Mouse (Mus musculus) forebrain, embryonic 14.5 days (tissue): ENCODE results near the gene Tmem203. TPM values are rescaled to one million over a fixed set of nuclear protein-coding genes. Genes with fewer than 3 reads are reported as not detected.

Experiments used
- ATAC-seq: fragments of 200-750 bp; cut with Nextera tagmentation; 2 replicates; pipeline ENCODE4 v1.8.0; 2017; ENCODE audit warnings: mild to moderate bottlenecking, moderate library complexity
- DNase-seq: peaks from one replicate; pipeline ENCODE4 v3.0.0-alpha.2; 2015; ENCODE audit warnings: low spot score
- H3K27ac ChIP-seq: fragments of 300-500 bp; sonication (generic); 2 replicates; pipeline ENCODE4 v1.5.1; 2014; ENCODE audit warnings: low read depth, mild to moderate bottlenecking, control low read depth, low read length, moderate library complexity
- H3K27me3 ChIP-seq: fragments of 300-500 bp; sonication (generic); replicated peaks from 2 replicates; pipeline ENCODE4 v1.6.1; 2014; ENCODE audit warnings: low read length, control low read depth, mixed read lengths; ENCODE audit not compliant: control insufficient read depth, insufficient read depth
- H3K36me3 ChIP-seq: fragments of 300-500 bp; sonication (generic); 2 replicates; pipeline ENCODE4 v1.6.1; 2014; ENCODE audit warnings: low read length, control low read depth; ENCODE audit not compliant: control insufficient read depth, insufficient read depth
- H3K4me1 ChIP-seq: fragments of 300-500 bp; sonication (generic); 2 replicates; pipeline ENCODE4 v1.6.1; 2014; ENCODE audit warnings: antibody characterized with exemption, low read length, control low read depth; ENCODE audit not compliant: control insufficient read depth, insufficient read depth
- H3K4me2 ChIP-seq: fragments of 300-500 bp; sonication (generic); 2 replicates; pipeline ENCODE4 v1.6.1; 2014; ENCODE audit warnings: mild to moderate bottlenecking, control low read depth, low read length
- H3K4me3 ChIP-seq: fragments of 300-500 bp; sonication (generic); 2 replicates; pipeline ENCODE4 v1.5.1; 2014; ENCODE audit warnings: low read depth, low read length, control low read depth
- H3K9ac ChIP-seq: fragments of 300-500 bp; sonication (generic); 2 replicates; pipeline ENCODE4 v1.6.1; 2014; ENCODE audit warnings: mild to moderate bottlenecking, low read length, control low read depth, moderate library complexity
- H3K9me3 ChIP-seq: fragments of 300-500 bp; sonication (generic); replicated peaks from 2 replicates; pipeline ENCODE4 v1.6.1; 2016; ENCODE audit warnings: low read length, control low read depth, mixed read lengths; ENCODE audit not compliant: control insufficient read depth
- WGBS: fragments of 180-500 bp; shearing (Covaris S2); extraction: QIAGEN DNeasy Blood & Tissue Kit; methylation state at CpG from one replicate; pipeline ENCODE4 v1.1.7; 2014; 5-methylcytosine and 5-hydroxymethylcytosine counted together
- polyA plus RNA-seq: library from polyadenylated mRNA; unstranded; fragments of >200 nt; fragmentation: Nextera tagmentation; extraction: Ambion mirVana; gene quantifications from 2 replicates; pipeline ENCODE4 v1.2.1, GENCODE M21; 2014

Tmem203 gene
- polyA plus RNA-seq, 1 experiment from 2014 or later, result 17.4 TPM

- Histone ChIP-seq H3K36me3 (no peaks in the 10 kb centered on the region), H3K9ac (no peak overlapping the region), H3K9me3 (no peaks in the 10 kb centered on the region), H3K27ac (no peak overlapping the region), H3K4me3 (no peak overlapping the region), H3K4me2 (no peak overlapping the region), H3K4me1 (peaks cover 2% of the 10 kb centered on the region; the same call in 1 of the 2 replicates), H3K27me3 (peaks cover 14% of the 10 kb centered on the region)
- DNase-seq (no peak), ATAC-seq (no peak)
- WGBS, result 72% methylated on average over 3 of the region's 3 CpGs
Measured at GRCm38 (mm10) chr2:25303452-25303851, 48.2 kb downstream of the Tmem203 start.

- 0 out of 2 replicates have a peak, but pooled peaks have one; percentile 11 for ATAC-seq
- 77% methylated on average over 7 of the region's 7 CpGs for WGBS
Measured at GRCm38 (mm10) chr2:25303931-25304656, 48.9 kb downstream of the Tmem203 start.

DNA sequence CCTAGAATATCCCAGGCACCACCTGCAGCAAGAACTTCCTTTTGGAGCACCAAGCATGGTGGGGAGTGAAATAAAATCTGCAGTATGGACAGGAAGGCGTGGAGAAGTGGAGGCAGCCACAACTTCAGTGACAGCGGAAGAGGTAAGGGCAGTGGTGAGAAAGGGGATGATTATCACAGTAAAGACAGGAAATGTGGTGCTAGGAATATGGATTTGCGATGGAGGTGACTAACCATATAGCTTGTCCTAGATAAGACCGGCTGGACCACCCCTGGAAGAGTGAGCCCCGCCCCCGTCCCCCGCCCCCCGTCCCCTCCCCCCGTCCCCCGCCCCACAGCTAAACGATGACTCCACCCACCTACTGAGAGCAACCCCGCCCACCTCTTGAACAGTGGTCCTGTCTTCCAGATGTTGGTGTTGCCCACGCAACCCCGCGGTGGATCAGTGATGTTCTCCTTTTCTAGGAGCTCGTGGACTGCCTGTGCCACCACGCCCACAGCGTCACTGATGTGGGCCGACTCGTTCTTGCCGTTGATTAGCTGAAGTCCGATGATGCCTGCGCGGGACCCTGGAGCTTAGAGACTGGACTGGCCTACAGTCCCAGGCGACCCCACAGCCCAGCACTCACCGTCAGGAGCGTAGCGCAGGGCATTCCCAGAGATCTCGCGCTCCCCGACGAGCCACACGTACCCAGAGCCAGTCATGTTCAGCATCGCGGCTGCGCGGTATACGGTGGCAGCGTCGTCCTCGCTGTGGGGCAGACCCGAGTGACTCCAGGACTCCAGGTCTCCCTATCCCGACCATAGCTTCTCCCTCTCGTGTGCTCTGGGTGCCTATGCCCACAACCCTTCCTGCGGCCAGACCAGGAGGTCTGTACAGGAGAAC lies 49.7 kb downstream of the Tmem203 start:
- Histone ChIP-seq H3K9me3 (no peaks in the 10 kb centered on the region), H3K9ac (peak overlapping the region; percentile 72), H3K36me3 (no peaks in the 10 kb centered on the region), H3K4me3 (peak overlapping the region; percentile 46), H3K27ac (no peak overlapping the region), H3K4me2 (peak overlapping the region; percentile 81), H3K27me3 (peaks cover 24% of the 10 kb centered on the region), H3K4me1 (peaks cover 2% of the 10 kb centered on the region; the same call in 1 of the 2 replicates)
- 1% methylated on average over 44 of the region's 45 CpGs for WGBS
- ATAC-seq, result peak; percentile 85
- peak; percentile 77 for DNase-seq

More at GRCm38 (mm10) chr2:25303931-25304656, 48.9 kb downstream of the Tmem203 start:
- Histone ChIP-seq H3K27ac (no peak overlapping the region), H3K4me3 (peak overlapping the region; percentile 46), H3K4me1 (peaks cover 2% of the 10 kb centered on the region; the same call in 1 of the 2 replicates), H3K36me3 (no peaks in the 10 kb centered on the region), H3K9me3 (no peaks in the 10 kb centered on the region), H3K27me3 (peaks cover 19% of the 10 kb centered on the region), H3K4me2 (peak overlapping the region; percentile 81), H3K9ac (no peak overlapping the region; the same call in 1 of the 2 replicates)
- no peak for DNase-seq

Other genes with a start within 250 kb of the Tmem203 start
- 96.1 and 123 TPM in 2 replicates for gene Nsmf, start 201.1 kb upstream of the Tmem203 start, polyA plus RNA-seq
- gene Entpd8, start 175.1 kb upstream of the Tmem203 start, polyA plus RNA-seq, result not detected in 2 replicates
- not detected in 2 replicates for gene Noxa1, start 160.3 kb upstream of the Tmem203 start, polyA plus RNA-seq
- 18.6 and 22.1 TPM in 2 replicates for gene Nrarp, start 74.7 kb upstream of the Tmem203 start, polyA plus RNA-seq
- gene Tor4a, start 58.6 kb upstream of the Tmem203 start, polyA plus RNA-seq, result 0.97 and 1.9 TPM in 2 replicates
- 68.8 and 73.5 TPM in 2 replicates for gene Nelfb, start 44.0 kb upstream of the Tmem203 start, polyA plus RNA-seq
- gene Stpg3, start 40.8 kb upstream of the Tmem203 start, polyA plus RNA-seq, result not detected in 2 replicates
- gene Fam166a, start 36.7 kb upstream of the Tmem203 start, polyA plus RNA-seq, result 1.1 TPM in 1 of 2 replicates, not detected in the other
- 392 and 409 TPM in 2 replicates for gene Tubb4b, start 30.7 kb upstream of the Tmem203 start, polyA plus RNA-seq
- gene Slc34a3, start 21.1 kb upstream of the Tmem203 start, polyA plus RNA-seq, result 0.10 TPM in 1 of 2 replicates, not detected in the other
- not detected in 2 replicates for gene Rnf224, start 18.7 kb upstream of the Tmem203 start, polyA plus RNA-seq
- 67.4 and 98.5 TPM in 2 replicates for gene Rnf208, start 13.2 kb upstream of the Tmem203 start, polyA plus RNA-seq
- gene Cysrt1, start 13.0 kb upstream of the Tmem203 start, polyA plus RNA-seq, result not detected in 2 replicates
- 4.7 and 6.0 TPM in 2 replicates for gene AL732309.1, start 8.6 kb upstream of the Tmem203 start, polyA plus RNA-seq
- 6.6 and 9.9 TPM in 2 replicates for gene Tprn, start 7.2 kb downstream of the Tmem203 start, polyA plus RNA-seq
- 258 and 281 TPM in 2 replicates for gene Ssna1, start 17.0 kb downstream of the Tmem203 start, polyA plus RNA-seq
- gene Anapc2, start 17.0 kb downstream of the Tmem203 start, polyA plus RNA-seq, result 105 and 123 TPM in 2 replicates
- not detected in 2 replicates for gene Tmem210, start 32.7 kb downstream of the Tmem203 start, polyA plus RNA-seq
- gene Lrrc26, start 34.5 kb downstream of the Tmem203 start, polyA plus RNA-seq, result 0.25 TPM in 1 of 2 replicates, not detected in the other
- 17.0 and 21.1 TPM in 2 replicates for gene Grin1, start 63.7 kb downstream of the Tmem203 start, polyA plus RNA-seq
- 69.5 and 87.7 TPM in 2 replicates for gene Man1b1, start 76.9 kb downstream of the Tmem203 start, polyA plus RNA-seq
- 21.3 and 21.4 TPM in 2 replicates for gene Dpp7, start 100.9 kb downstream of the Tmem203 start, polyA plus RNA-seq
- gene Uap1l1, start 110.2 kb downstream of the Tmem203 start, polyA plus RNA-seq, result 5.8 and 7.8 TPM in 2 replicates
- 27.8 and 28.9 TPM in 2 replicates for gene Sapcd2, start 116.9 kb downstream of the Tmem203 start, polyA plus RNA-seq
- 1.9 and 2.5 TPM in 2 replicates for gene Entpd2, start 140.4 kb downstream of the Tmem203 start, polyA plus RNA-seq
- 263 and 331 TPM in 2 replicates for gene Npdc1, start 143.9 kb downstream of the Tmem203 start, polyA plus RNA-seq
- gene Fut7, start 167.8 kb downstream of the Tmem203 start, polyA plus RNA-seq, result 0.21 TPM in 1 of 2 replicates, not detected in the other
- 6.7 and 11.9 TPM in 2 replicates for gene Abca2, start 173.3 kb downstream of the Tmem203 start, polyA plus RNA-seq
- gene Clic3, start 201.4 kb downstream of the Tmem203 start, polyA plus RNA-seq, result 1.1 and 2.2 TPM in 2 replicates
- gene Paxx, start 205.7 kb downstream of the Tmem203 start, polyA plus RNA-seq, result 93.2 and 101 TPM in 2 replicates
- 170 and 301 TPM in 2 replicates for gene Ptgds, start 214.6 kb downstream of the Tmem203 start, polyA plus RNA-seq
- not detected in 2 replicates for gene Lcn12, start 238.5 kb downstream of the Tmem203 start, polyA plus RNA-seq
- gene Fbxw5, start 245.3 kb downstream of the Tmem203 start, polyA plus RNA-seq, result 77.9 and 102 TPM in 2 replicates
- 4.0 and 4.1 TPM in 2 replicates for gene C8g, start 246.3 kb downstream of the Tmem203 start, polyA plus RNA-seq